Mouse (Mus musculus) embryo, embryonic 9.5 days (tissue): ENCODE data around the gene Lrg1.
A peak's percentile ranks its signal among the peaks of the same experiment; 100 is the strongest.

Experiments
- DNase-seq: peaks from one replicate; pipeline ENCODE4 v3.0.0-alpha.2; 2017; ENCODE audit errors: extremely low spot score

Gene Lrg1

DNA sequence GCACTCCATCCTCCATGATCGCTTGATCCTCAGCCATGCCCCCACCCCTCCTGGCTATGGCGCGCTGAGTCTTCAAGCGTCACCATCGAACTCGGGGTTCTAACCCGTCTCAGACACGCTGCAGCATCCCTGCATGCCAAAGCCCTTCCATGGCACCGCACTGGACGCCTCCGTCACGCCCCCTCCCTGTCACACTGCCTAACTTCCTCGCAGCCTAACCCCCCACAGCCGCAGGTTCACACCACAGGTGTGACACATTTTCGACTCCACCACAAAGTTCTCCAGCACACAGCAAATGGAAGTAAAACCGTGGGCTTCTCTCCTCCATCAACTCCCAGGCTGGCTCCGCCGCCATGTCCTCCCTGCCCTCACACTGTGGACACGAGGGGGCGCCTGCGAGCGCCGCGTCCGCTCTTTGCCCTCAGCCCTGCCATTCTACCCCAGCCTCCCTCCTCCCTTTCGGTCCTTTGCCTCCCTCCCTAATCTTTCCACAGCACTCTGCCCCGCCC lies 12.7 kb upstream of the Lrg1 start:
- DNase-seq, result peak; percentile 63

DNA sequence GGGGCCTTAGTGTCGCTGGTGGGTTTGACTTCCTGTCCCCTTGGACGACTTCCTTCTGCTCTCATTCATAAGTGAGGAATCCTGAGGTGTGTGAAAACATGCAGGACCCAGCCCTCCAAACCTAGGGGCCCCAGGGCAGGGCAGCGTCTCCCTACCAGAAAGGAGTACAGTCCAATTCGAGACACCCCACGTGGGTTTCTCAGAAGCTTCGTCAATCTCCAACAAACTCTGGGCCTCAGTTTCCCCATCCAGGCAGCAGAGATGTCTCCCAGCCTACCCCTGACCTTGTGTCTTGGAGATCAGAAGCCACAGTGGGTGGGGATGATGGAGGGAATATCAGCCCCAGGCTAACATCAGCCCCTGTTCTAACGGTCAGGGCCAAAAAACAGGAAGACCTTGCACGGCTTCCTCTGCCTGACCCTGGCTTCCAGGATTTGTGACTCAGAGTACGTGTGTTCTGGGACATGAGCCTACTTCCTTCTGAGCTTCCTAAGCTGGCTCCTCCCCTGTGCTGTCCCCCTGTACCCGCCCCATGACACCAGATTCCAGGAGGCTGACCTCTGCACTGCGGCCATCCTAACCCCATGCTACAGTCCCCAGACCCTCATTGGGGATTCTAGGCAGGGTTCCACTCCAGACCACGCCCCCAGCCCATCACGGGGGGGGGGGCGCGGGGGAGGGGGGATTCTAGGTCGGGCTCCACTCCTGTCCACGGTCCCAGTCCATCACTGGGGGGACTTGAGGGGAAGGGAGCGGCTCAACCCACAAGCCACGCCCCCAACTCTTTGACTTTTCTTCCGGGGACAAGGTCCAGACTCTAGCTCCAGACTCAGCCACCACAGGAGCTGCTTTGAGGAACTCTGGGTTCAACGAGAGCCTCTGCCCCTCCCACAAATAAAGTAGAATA lies 11.9 kb upstream of the Lrg1 start:
- peak; percentile 81 for DNase-seq

GRCm38 (mm10) chr17:56132661-56133060 lies 10.9 kb upstream of the Lrg1 start:
- DNase-seq, result peak; percentile 60

DNA sequence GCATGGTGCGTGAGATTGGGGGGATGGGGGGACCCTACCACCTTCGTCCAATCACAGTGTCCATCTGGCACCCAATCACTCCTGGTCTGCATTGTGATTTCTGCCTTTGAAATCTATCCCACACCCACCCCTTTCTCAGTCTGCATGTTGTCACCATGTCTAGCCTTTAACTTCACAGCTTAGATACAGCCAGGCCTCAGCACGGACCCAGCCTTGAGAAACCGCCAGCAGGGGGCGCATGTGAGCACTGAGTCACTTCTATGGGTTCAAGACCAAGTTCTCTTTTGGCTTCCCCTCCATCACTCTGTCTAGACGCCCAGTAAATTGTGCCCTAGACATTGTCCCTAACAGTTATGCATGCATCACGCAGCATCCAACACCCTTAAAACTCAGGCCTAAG lies 10.0 kb upstream of the Lrg1 start:
- no peak for DNase-seq

GRCm38 (mm10) chr17:56131136-56131535 lies 9.3 kb upstream of the Lrg1 start:
- no peak for DNase-seq

GRCm38 (mm10) chr17:56128246-56128645 lies 6.4 kb upstream of the Lrg1 start:
- no peak for DNase-seq

- no peak for DNase-seq
Measured at GRCm38 (mm10) chr17:56126175-56126574, 4.4 kb upstream of the Lrg1 start.

- no peak for DNase-seq
Measured at GRCm38 (mm10) chr17:56125276-56125630, 3.5 kb upstream of the Lrg1 start.

DNA sequence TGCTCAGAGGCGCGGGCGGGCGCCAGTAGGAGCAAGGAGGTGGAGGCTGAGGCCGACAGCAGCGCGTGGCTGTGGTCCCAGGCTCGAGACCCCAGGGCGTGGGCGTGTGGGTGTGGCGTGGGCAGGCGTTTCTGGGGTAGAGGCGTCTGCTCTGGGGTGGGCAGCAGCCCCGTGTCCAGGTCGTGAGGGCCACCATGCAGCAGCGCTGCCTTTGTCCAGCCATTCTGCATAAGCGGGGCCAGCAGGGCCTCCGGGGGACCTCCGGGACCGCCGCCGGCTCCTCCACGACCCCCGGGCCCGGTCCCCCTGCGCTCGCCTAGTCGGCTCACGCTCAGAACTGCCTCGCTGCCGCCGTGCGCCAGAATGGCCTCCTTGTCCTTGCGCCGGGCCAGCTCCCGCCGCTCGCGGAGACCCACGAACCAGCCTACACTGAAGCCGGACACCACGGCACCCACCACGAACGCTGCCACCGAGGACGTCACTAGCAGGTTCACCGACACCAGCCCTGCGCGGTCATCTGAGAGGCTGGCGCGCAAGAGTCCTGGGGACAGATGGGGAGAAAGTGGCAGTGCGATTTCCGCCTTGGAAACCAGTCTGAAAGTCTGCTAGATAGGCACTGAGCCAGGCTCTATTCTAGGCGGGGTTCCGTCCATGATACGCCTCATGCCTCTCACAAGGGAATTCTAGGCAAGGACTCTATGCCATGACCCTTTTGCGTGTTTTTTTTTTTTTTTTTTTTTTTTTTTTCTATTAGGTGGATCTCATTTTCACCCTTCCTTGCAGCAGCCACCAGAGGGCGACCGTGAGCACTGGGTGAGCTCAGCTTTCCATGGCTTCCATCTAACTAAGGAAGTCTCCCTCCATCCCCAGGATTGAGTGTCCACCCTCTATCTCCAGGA lies 2.8 kb upstream of the Lrg1 start:
- no peak for DNase-seq

- DNase-seq, result no peak
Measured at GRCm38 (mm10) chr17:56123681-56124340, 2.0 kb upstream of the Lrg1 start.

DNA sequence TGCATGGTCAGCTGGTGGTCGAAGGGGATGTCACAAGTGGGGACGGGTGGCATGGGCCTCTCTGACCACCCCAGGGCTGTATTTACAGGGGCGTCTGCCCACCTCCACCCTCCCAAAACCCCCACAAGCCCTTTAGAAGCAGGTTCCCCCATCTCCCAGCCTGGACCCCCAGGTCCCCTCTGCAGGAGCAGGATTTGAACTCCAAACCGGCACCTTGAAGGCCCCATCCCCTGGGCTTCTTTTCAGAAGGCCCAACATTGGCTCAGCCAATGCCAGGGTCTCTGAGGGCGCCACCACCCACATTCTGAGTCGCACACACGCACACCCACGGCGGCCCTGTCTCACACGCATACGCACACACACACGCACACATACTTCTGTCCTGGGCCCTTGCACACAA lies 1.4 kb upstream of the Lrg1 start:
- no peak for DNase-seq

- DNase-seq, result no peak
Measured at GRCm38 (mm10) chr17:56119981-56120880, 1.6 kb downstream of the Lrg1 start.

DNA sequence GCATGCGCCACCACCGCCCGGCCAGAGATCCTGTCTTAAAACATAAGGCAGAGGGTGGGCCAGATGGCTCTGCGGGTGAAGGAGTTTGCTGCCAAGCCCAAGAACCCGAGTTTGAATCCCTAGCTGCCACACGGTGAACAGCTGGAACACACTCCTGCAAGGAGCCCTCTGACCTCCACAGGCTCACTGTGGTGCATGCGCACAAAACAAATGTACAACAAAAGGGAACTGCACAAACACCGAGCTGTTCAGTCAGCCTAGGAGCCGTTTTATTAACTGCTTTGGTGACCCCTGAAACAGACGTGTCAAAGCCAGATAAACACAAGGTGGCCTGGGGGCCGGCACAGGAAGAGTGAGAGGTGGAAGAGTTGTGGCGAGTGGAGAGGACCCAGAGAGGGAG lies 2.4 kb downstream of the Lrg1 start:
- DNase-seq, result no peak

DNA sequence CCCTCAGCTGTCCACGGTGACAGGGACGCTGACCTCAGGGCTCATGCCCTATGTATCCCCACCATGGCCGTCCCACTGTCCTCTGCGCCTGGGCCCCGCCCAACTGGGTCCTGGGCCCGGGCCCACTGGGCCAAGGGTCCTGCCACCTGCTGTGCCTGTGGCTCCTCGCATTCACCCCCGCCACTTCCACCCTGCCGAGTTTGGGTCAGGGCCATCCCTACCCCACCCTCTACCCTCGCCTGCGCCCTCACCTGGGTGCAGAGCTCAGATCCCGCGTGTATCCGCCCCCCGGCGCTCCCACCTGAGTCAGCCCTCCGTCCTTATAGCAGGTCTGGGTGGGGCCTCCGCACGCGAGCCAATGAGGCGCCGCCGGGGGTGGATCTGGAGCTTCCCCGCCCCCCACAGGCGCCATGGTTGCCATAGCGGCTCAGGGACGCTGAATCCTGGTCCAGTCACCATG lies 4.5 kb downstream of the Lrg1 start, which contains the start of gene Plin5:
Gene Plin5 (minus strand): TSS at position 346 of the 460 bp plus-strand sequence.
- peak; percentile 53 for DNase-seq

DNA sequence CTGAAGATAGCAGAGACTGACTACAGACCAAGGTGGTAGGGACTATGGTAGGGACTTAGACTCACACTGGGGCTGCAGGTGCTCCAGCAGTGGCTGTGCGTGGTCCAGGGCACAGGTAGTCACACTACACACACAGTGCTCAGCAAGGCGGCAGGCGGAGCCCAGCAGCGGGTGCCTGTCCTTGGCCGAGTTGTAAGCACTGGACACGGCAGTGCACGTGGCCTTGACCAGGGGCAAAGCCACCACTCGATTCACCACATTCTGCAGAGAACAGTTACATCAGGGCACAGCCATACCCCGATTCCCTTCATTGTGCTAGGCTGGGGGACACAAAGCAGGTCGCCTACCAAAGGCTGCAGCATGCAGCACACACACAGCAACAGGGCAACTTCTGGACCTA lies 5.6 kb downstream of the Lrg1 start:
- no peak for DNase-seq

- no peak for DNase-seq
Measured at GRCm38 (mm10) chr17:56112743-56113142, 9.1 kb downstream of the Lrg1 start.

DNA sequence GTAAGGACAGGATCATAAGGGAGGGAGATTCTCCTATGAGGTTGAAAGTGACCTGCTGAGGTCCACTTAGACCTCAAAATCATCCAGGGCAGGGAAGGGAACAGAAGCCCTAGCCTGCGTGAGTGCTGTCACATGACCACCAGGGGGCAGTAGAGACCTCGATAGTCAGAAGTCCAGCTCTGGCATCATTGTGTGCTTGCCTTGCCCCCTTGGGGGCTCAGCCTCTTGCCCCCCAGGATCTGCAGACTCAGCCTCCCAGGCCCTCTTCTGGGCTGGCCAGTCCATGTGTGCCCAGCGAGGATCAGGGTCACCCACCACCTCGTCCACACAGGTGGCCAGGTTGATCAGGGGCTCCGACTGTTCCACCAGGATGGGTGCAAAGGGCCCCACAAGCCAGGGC lies 9.9 kb downstream of the Lrg1 start:
- peak; percentile 64 for DNase-seq

- no peak for DNase-seq
Measured at GRCm38 (mm10) chr17:56111021-56111420, 10.8 kb downstream of the Lrg1 start.

DNA sequence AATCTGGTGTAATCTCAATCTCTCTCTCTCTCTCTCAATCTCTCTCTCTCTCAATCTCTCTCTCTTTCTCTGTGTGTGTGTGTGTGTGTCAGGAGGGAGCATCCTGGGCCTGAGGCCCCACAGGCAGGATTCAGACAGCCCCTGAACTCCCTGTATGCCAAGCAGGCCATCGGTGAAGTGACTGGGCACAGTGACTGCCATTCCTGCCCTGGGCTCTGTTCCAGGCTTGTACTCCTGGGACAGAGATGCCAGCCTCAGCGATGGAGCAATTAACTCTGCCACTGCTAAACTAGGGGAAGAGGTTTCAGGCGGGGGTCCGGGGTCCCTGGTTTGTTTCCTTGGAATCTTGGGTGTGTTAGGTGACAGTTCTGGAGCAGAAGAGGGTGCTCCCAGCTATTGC lies 11.2 kb downstream of the Lrg1 start:
- no peak for DNase-seq

- DNase-seq, result no peak
Measured at GRCm38 (mm10) chr17:56109219-56110051, 12.4 kb downstream of the Lrg1 start, which contains the start of gene Plin4. Plin4 (minus strand) TSS chr17:56109803.
